In the genomic region with DNA sequence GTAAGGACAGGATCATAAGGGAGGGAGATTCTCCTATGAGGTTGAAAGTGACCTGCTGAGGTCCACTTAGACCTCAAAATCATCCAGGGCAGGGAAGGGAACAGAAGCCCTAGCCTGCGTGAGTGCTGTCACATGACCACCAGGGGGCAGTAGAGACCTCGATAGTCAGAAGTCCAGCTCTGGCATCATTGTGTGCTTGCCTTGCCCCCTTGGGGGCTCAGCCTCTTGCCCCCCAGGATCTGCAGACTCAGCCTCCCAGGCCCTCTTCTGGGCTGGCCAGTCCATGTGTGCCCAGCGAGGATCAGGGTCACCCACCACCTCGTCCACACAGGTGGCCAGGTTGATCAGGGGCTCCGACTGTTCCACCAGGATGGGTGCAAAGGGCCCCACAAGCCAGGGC, we compare ENCODE assay signal across 8 mouse cellular contexts. TPM values are rescaled to one million over a fixed set of nuclear protein-coding genes. Genes with fewer than 3 reads are reported as not detected.
DNase-seq lines count a peak whose midpoint lies in the region.

No protein-coding gene starts in this region.

- 45% methylated on average over 5 of the region's 5 CpGs for WGBS in embryonic facial prominence, embryonic 10.5 days

- DNase-seq in layer of hippocampus, postnatal 10 days (ENCODE audit: low spot score in 2 of 2): peak; percentile 65 to 77
- DNase-seq in layer of hippocampus, adult 9-10 months (ENCODE audit: low spot score): no peak
- peak; percentile 86 for DNase-seq in adrenal gland, postnatal 14 days
- peak; percentile 79 for DNase-seq in embryonic facial prominence, embryonic 10.5 days (ENCODE audit: low spot score)
- DNase-seq in induced T-regulatory cell, adult 2 months (ENCODE audit: low read depth): peak; percentile 82
- peak; percentile 75 for DNase-seq in liver
- peak; percentile 55 to 62 for DNase-seq in natural killer cell, adult 2 months (ENCODE audit: low spot score in 2 of 2)
- peak; percentile 21 for DNase-seq in yolk sac, embryonic 10.5 days (ENCODE audit: low spot score)

- no peaks in the 10 kb centered on the region for H3K9me3 ChIP-seq in embryonic facial prominence, embryonic 10.5 days

- H3K27ac ChIP-seq in embryonic facial prominence, embryonic 10.5 days (replicated peaks): no peak overlapping the region

- no peak overlapping the region for H3K4me3 ChIP-seq in embryonic facial prominence, embryonic 10.5 days

- H3K4me1 ChIP-seq in embryonic facial prominence, embryonic 10.5 days: no peaks in the 10 kb centered on the region

- peaks cover 16% of the 10 kb centered on the region for H3K27me3 ChIP-seq in embryonic facial prominence, embryonic 10.5 days (replicated peaks; ENCODE audit: low read depth, poor library complexity, severe bottlenecking)

- peaks cover 9% of the 10 kb centered on the region; the same call in 1 of the 2 replicates for H3K36me3 ChIP-seq in embryonic facial prominence, embryonic 10.5 days (replicated peaks)

RNA-seq across cellular contexts. Expression of a gene that starts 2.3 kb away (rescaled TPM):
- total RNA-seq in layer of hippocampus, postnatal 10 days (2021): under 1 TPM; 0.43 to 0.51 TPM
- 76.6 and 87.5 TPM in 2 replicates for total RNA-seq in adrenal gland, postnatal 14 days (2021)
- 0.05 TPM in 2 replicates for polyA plus RNA-seq in embryonic facial prominence, embryonic 10.5 days (2016; fragmentation: Nextera tagmentation; extraction: Ambion mirVana)

RNA-seq across cellular contexts. Expression of a gene that starts 5.5 kb away (rescaled TPM):
- 1 to 10 TPM; 1.0 to 1.7 TPM for total RNA-seq in layer of hippocampus, postnatal 10 days (2021)
- total RNA-seq in adrenal gland, postnatal 14 days (2021): 91.4 and 109 TPM in 2 replicates
- polyA plus RNA-seq in embryonic facial prominence, embryonic 10.5 days (2016; fragmentation: Nextera tagmentation; extraction: Ambion mirVana): 0.47 and 0.48 TPM in 2 replicates

RNA-seq across cellular contexts. Expression of a gene that starts 9.9 kb away (rescaled TPM):
- not detected for total RNA-seq in layer of hippocampus, postnatal 10 days (2021)
- total RNA-seq in adrenal gland, postnatal 14 days (2021): 58.3 and 63.2 TPM in 2 replicates
- 0.10 TPM in 1 of 2 replicates, not detected in the other for polyA plus RNA-seq in embryonic facial prominence, embryonic 10.5 days (2016; fragmentation: Nextera tagmentation; extraction: Ambion mirVana)

RNA-seq across cellular contexts. Expression of a gene that starts 28.3 kb away (rescaled TPM):
- total RNA-seq in layer of hippocampus, postnatal 10 days (2021): 100 to 1,000 TPM; 117 to 125 TPM
- total RNA-seq in adrenal gland, postnatal 14 days (2021): 11.9 and 15.2 TPM in 2 replicates
- polyA plus RNA-seq in embryonic facial prominence, embryonic 10.5 days (2016; fragmentation: Nextera tagmentation; extraction: Ambion mirVana): 1.0 and 1.1 TPM in 2 replicates

RNA-seq across cellular contexts. Expression of a gene that starts 32.4 kb away (rescaled TPM):
- total RNA-seq in layer of hippocampus, postnatal 10 days (2021): 100 to 1,000 TPM in 1 of 2 experiments, 10 to 100 TPM in 1; 99.8 to 115 TPM
- total RNA-seq in adrenal gland, postnatal 14 days (2021): 52.5 and 60.1 TPM in 2 replicates
- 195 and 197 TPM in 2 replicates for polyA plus RNA-seq in embryonic facial prominence, embryonic 10.5 days (2016; fragmentation: Nextera tagmentation; extraction: Ambion mirVana)

Comparison
In these comparisons a context has a peak if more than half of its experiments do, and no peak if none do; other contexts are left out.
1. RNA of a gene that starts 2.3 kb away (total RNA-seq): 76.6 to 87.5 TPM in adrenal gland, postnatal 14 days; 0.43 to 0.51 TPM in layer of hippocampus, postnatal 10 days; every median in the first group is over 10 times any median in the second.
2. RNA of a gene that starts 5.5 kb away (total RNA-seq): 91.4 to 109 TPM in adrenal gland, postnatal 14 days; 1.0 to 1.7 TPM in layer of hippocampus, postnatal 10 days; every median in the first group is over 10 times any median in the second.
3. RNA of a gene that starts 9.9 kb away (total RNA-seq): 58.3 to 63.2 TPM in adrenal gland, postnatal 14 days; not detected in layer of hippocampus, postnatal 10 days; every median in the first group is over 10 times any median in the second.